Mouse (Mus musculus) kidney, adult 11 months (tissue): Measurements from ENCODE around the gene Tsc22d3.
"Not testable (repeated sequence)": the region's sequence is repeated elsewhere in the genome, so short reads cannot be mapped to it uniquely, and the experiment has no call there.

ENCODE experiments used
- DNase-seq: peaks from one replicate; pipeline ENCODE4 v3.0.0; 2022

Tsc22d3 gene

GRCm38 (mm10) chrX:140565212-140565611 lies 35.2 kb downstream of the Tsc22d3 start:
- DNase-seq, result no peak

GRCm38 (mm10) chrX:140564777-140565176 lies 35.7 kb downstream of the Tsc22d3 start:
- DNase-seq, result peak; percentile 21

- peak; percentile 83 for DNase-seq
Measured at GRCm38 (mm10) chrX:140558176-140558844, 42.1 kb downstream of the Tsc22d3 start.

GRCm38 (mm10) chrX:140555965-140556364 lies 44.5 kb downstream of the Tsc22d3 start:
- DNase-seq, result no peak

GRCm38 (mm10) chrX:140555423-140555822 lies 45.0 kb downstream of the Tsc22d3 start:
- no peak for DNase-seq

GRCm38 (mm10) chrX:140547660-140548419 lies 52.6 kb downstream of the Tsc22d3 start:
- no peak for DNase-seq

- peak; percentile 26 for DNase-seq
Measured at GRCm38 (mm10) chrX:140544737-140545136, 55.7 kb downstream of the Tsc22d3 start.

GRCm38 (mm10) chrX:140542938-140543673 lies 57.4 kb downstream of the Tsc22d3 start:
- peak; percentile 87 for DNase-seq

- DNase-seq, result no peak
Measured at GRCm38 (mm10) chrX:140542474-140542845, 58.0 kb downstream of the Tsc22d3 start.

- DNase-seq, result no peak
Measured at GRCm38 (mm10) chrX:140541711-140542473, 58.6 kb downstream of the Tsc22d3 start.

- DNase-seq, result no peak
Measured at GRCm38 (mm10) chrX:140540500-140541114, 59.9 kb downstream of the Tsc22d3 start.

- DNase-seq, result not testable (repeated sequence)
Measured at GRCm38 (mm10) chrX:140539831-140540230, 60.6 kb downstream of the Tsc22d3 start.

- no peak for DNase-seq
Measured at GRCm38 (mm10) chrX:140539111-140539680, 61.3 kb downstream of the Tsc22d3 start.

- DNase-seq, result no peak
Measured at GRCm38 (mm10) chrX:140538649-140539048, 61.8 kb downstream of the Tsc22d3 start.

- DNase-seq, result no peak
Measured at GRCm38 (mm10) chrX:140537662-140538061, 62.8 kb downstream of the Tsc22d3 start.

GRCm38 (mm10) chrX:140535487-140535886 lies 65.0 kb downstream of the Tsc22d3 start:
- DNase-seq, result no peak

- DNase-seq, result no peak
Measured at GRCm38 (mm10) chrX:140534306-140534705, 66.2 kb downstream of the Tsc22d3 start.

GRCm38 (mm10) chrX:140532325-140532724 lies 68.1 kb downstream of the Tsc22d3 start:
- DNase-seq, result no peak

- no peak for DNase-seq
Measured at GRCm38 (mm10) chrX:140531356-140531755, 69.1 kb downstream of the Tsc22d3 start.

GRCm38 (mm10) chrX:140530632-140531031 lies 69.8 kb downstream of the Tsc22d3 start:
- no peak for DNase-seq

GRCm38 (mm10) chrX:140529074-140529561 lies 71.3 kb downstream of the Tsc22d3 start:
- DNase-seq, result peak; percentile 84

- DNase-seq, result no peak
Measured at GRCm38 (mm10) chrX:140527231-140527630, 73.2 kb downstream of the Tsc22d3 start.
